3 mouse cellular contexts compared by ENCODE assay signal in genomic region chr5:147744900-147745653, GRCm38 (mm10).
"Had no signal": no experiment of that assay in that cellular context is flagged by ENCODE, and none has a peak within 500 bp of the region (broad histone marks: within the 10 kb centered on the region; RNA-seq: fewer than 3 reads in every experiment).

No protein-coding gene starts in this region.

- DNase-seq: kidney, adult 8-10 months; kidney, postnatal 25 days; layer of hippocampus, postnatal 36 days had no signal
